Mouse (Mus musculus) testis, adult 2 months (tissue): ENCODE results near the gene Ccdc185.

Source experiments
- CTCF ChIP-seq: fragments of 200-500 bp; IDR thresholded peaks from 2 replicates; pipeline ENCODE4 v1.5.1; 2012; ENCODE audit warnings: low read depth, mild to moderate bottlenecking, inconsistent platforms, low read length, moderate library complexity; ENCODE audit not compliant: control insufficient read depth, insufficient read depth, insufficient replicate concordance
- POLR2A ChIP-seq: fragments of 200-500 bp; IDR thresholded peaks from 2 replicates; pipeline ENCODE4 v1.6.1; 2012; ENCODE audit warnings: low read depth, mild to moderate bottlenecking, inconsistent platforms, low read length, moderate library complexity; ENCODE audit not compliant: control insufficient read depth

DNA sequence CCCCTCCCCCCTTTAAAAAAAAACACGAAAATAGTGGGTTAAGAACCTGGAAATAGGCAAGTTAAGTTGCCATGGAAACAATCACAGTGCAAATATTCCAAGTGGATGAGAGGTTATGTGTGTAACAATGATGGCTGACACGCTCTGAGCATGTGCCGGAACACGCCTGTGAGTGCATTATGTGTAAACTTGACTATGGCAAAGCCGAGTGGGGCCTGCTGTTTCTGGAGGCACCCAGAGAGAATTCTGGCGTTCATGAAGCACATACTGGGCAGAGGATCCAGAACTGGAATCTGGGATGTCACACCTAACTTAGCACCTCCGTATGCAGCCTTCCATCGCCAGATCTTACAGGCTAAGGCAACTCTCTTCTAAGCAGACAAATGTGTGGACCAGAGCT lies 4.7 kb upstream of the Ccdc185 start:
- no peak for TF ChIP-seq CTCF
- no peak for TF ChIP-seq POLR2A
